Mouse (Mus musculus) liver, embryonic 14.5 days (tissue): Measurements from ENCODE around the gene Rnf133. TPM values are rescaled to one million over a fixed set of nuclear protein-coding genes. Genes with fewer than 3 reads are reported as not detected.

Experiments used
- ATAC-seq: fragments of 200-750 bp; cut with Nextera tagmentation; 2 replicates; pipeline ENCODE4 v1.8.0; 2017; ENCODE audit warnings: moderate number of reproducible peaks, mild to moderate bottlenecking, moderate library complexity; ENCODE audit not compliant: insufficient read depth
- DNase-seq, 3 experiments: peaks; one replicate each; pipeline ENCODE4 v3.0.0-alpha.2; 2012 to 2013; ENCODE audit warnings: low read depth in 3 of 3, low spot score in 3 of 3
- H3K27ac ChIP-seq: fragments of 300-500 bp; sonication (generic); 2 replicates; pipeline ENCODE4 v1.5.1; 2014; ENCODE audit warnings: moderate library complexity, mild to moderate bottlenecking, control low read depth, inconsistent platforms
- H3K27me3 ChIP-seq: fragments of 300-500 bp; sonication (generic); 2 replicates; pipeline ENCODE4 v1.6.1; 2014; ENCODE audit warnings: mild to moderate bottlenecking, low read length, moderate library complexity; ENCODE audit not compliant: control insufficient read depth, insufficient read depth
- H3K36me3 ChIP-seq: fragments of 300-500 bp; sonication (generic); replicated peaks from 2 replicates; pipeline ENCODE4 v1.6.1; 2014; ENCODE audit warnings: low read depth; ENCODE audit not compliant: control insufficient read depth, insufficient read depth
- H3K4me1 ChIP-seq, 2 experiments: fragments of 200-500 bp in 1 of 2; fragments of 300-500 bp in 1 of 2; sonication (generic) in 1 of 2; replicated peaks; 2 replicates each; pipeline ENCODE4 v1.6.1; 2012 to 2014; ENCODE audit warnings: antibody characterized with exemption in 1 of 2, inconsistent platforms in 1 of 2, low read length in 1 of 2; ENCODE audit not compliant: control insufficient read depth in 2 of 2, insufficient read depth in 2 of 2
- H3K4me2 ChIP-seq: fragments of 300-500 bp; sonication (generic); 2 replicates; pipeline ENCODE4 v1.6.1; 2014; ENCODE audit warnings: low read depth, mild to moderate bottlenecking, control low read depth, moderate library complexity
- H3K4me3 ChIP-seq, 2 experiments: fragments of 200-500 bp in 1 of 2; fragments of 300-500 bp in 1 of 2; sonication (generic) in 1 of 2; 2 replicates each; pipeline ENCODE4 v1.5.1; 2012 to 2014; ENCODE audit warnings: low read depth in 2 of 2, low read length in 2 of 2, mild to moderate bottlenecking in 2 of 2, control low read depth in 1 of 2, inconsistent platforms in 1 of 2, moderate library complexity in 1 of 2; ENCODE audit not compliant: insufficient read depth in 1 of 2
- H3K9ac ChIP-seq: fragments of 300-500 bp; sonication (generic); replicated peaks from 2 replicates; pipeline ENCODE4 v1.6.1; 2014; ENCODE audit warnings: mild to moderate bottlenecking, control low read depth, moderate library complexity
- H3K9me3 ChIP-seq: fragments of 300-500 bp; sonication (generic); 2 replicates; pipeline ENCODE4 v1.6.1; 2016; ENCODE audit warnings: low read length, mixed read lengths; ENCODE audit not compliant: control insufficient read depth
- CTCF ChIP-seq: IDR thresholded peaks from 2 replicates; pipeline ENCODE4 v1.5.1; 2016; ENCODE audit warnings: antibody characterized with exemption, low read depth, control low read depth
- EP300 ChIP-seq: IDR thresholded peaks from 2 replicates; pipeline ENCODE4 v1.6.1; 2016; ENCODE audit warnings: antibody characterized with exemption, low read depth
- WGBS: fragments of 180-500 bp; shearing (Covaris S2); extraction: QIAGEN DNeasy Blood & Tissue Kit; methylation state at CpG from one replicate; pipeline ENCODE4 v1.1.7; 2014; ENCODE audit not compliant: insufficient replicate concordance; 5-methylcytosine and 5-hydroxymethylcytosine counted together
- polyA plus RNA-seq, 2 experiments: library from polyadenylated mRNA; depleted of rRNA in 1 of 2; stranded (reverse) in 1 of 2; unstranded in 1 of 2; fragments of >200 nt; fragmentation: Nextera tagmentation in 1 of 2; extraction: Ambion mirVana in 1 of 2; gene quantifications; 2 replicates each; pipeline versions ENCODE4 v1.2.1 to v1.2.3; 2012 to 2014

Gene Rnf133
- polyA plus RNA-seq, 2 experiments: not detected

- no peak for ATAC-seq
- 46% methylated on average over 3 of the region's 3 CpGs for WGBS
- H3K27ac ChIP-seq: no peak overlapping the region
- no peaks in the 10 kb centered on the region for H3K9me3 ChIP-seq
- DNase-seq: no peak
- no peak overlapping the region for H3K9ac ChIP-seq
- no peaks in the 10 kb centered on the region for H3K27me3 ChIP-seq
- no peaks in the 10 kb centered on the region for H3K4me1 ChIP-seq
- no peak overlapping the region for H3K4me2 ChIP-seq
- TF ChIP-seq EP300 (no peak), CTCF (no peak)
- no peak overlapping the region for H3K4me3 ChIP-seq
- H3K36me3 ChIP-seq: no peaks in the 10 kb centered on the region
Observed at GRCm38 (mm10) chr6:23637081-23637480, 13.0 kb downstream of the Rnf133 start.

- H3K36me3 ChIP-seq: no peaks in the 10 kb centered on the region
- no peak for TF ChIP-seq CTCF
- TF ChIP-seq EP300: no peak
- no peaks in the 10 kb centered on the region for H3K27me3 ChIP-seq
- H3K27ac ChIP-seq: no peak overlapping the region
- H3K4me1 ChIP-seq: no peaks in the 10 kb centered on the region
- ATAC-seq (no peak), DNase-seq (no peak)
- 48% methylated on average over 3 of the region's 3 CpGs for WGBS
- no peaks in the 10 kb centered on the region for H3K9me3 ChIP-seq
- H3K4me3 ChIP-seq: no peak overlapping the region
- no peak overlapping the region for H3K9ac ChIP-seq
- H3K4me2 ChIP-seq: no peak overlapping the region
Observed at GRCm38 (mm10) chr6:23635208-23635607, 14.9 kb downstream of the Rnf133 start.

- Histone ChIP-seq H3K27ac (no peak overlapping the region), H3K9me3 (no peaks in the 10 kb centered on the region), H3K4me1 (no peaks in the 10 kb centered on the region), H3K4me3 (no peak overlapping the region), H3K27me3 (no peaks in the 10 kb centered on the region), H3K9ac (no peak overlapping the region), H3K4me2 (no peak overlapping the region), H3K36me3 (no peaks in the 10 kb centered on the region)
- ATAC-seq (no peak), DNase-seq (no peak)
- TF ChIP-seq CTCF: no peak
- TF ChIP-seq EP300: no peak
- WGBS: 64% methylated on average over 9 of the region's 9 CpGs
Observed at GRCm38 (mm10) chr6:23634016-23634415, 16.1 kb downstream of the Rnf133 start.

GRCm38 (mm10) chr6:23630465-23630864, 19.6 kb downstream of the Rnf133 start:
- Histone ChIP-seq H3K27ac (no peak overlapping the region), H3K4me2 (no peak overlapping the region), H3K27me3 (no peaks in the 10 kb centered on the region), H3K9ac (no peak overlapping the region), H3K9me3 (no peaks in the 10 kb centered on the region), H3K4me3 (no peak overlapping the region), H3K4me1 (no peaks in the 10 kb centered on the region), H3K36me3 (no peaks in the 10 kb centered on the region)
- ATAC-seq (no peak), DNase-seq (no peak)
- TF ChIP-seq EP300 (no peak), CTCF (no peak)
- WGBS: 26% methylated on average over 4 of the region's 4 CpGs

Other genes with a start within 250 kb of the Rnf133 start
- gene Rnf148, start 4.8 kb upstream of the Rnf133 start, polyA plus RNA-seq (2012; rRNA removed): not detected in 2 replicates
- not detected in 2 replicates for gene Rnf148, start 4.8 kb upstream of the Rnf133 start, polyA plus RNA-seq (2014; fragmentation: Nextera tagmentation; extraction: Ambion mirVana)
- gene Cadps2, start 189.1 kb upstream of the Rnf133 start, polyA plus RNA-seq (2012; rRNA removed): 0.05 and 0.07 TPM in 2 replicates
- gene Cadps2, start 189.1 kb upstream of the Rnf133 start, polyA plus RNA-seq (2014; fragmentation: Nextera tagmentation; extraction: Ambion mirVana): 0.05 and 0.11 TPM in 2 replicates